Mouse (Mus musculus) intestine, postnatal 0 days (tissue): ENCODE data around the gene B4galnt2. TPM values are rescaled to one million over a fixed set of nuclear protein-coding genes. Genes with fewer than 3 reads are reported as not detected.

Experiments used
- ATAC-seq: fragments of 200-750 bp; cut with Nextera tagmentation; 2 replicates; pipeline ENCODE4 v1.8.0; 2017; ENCODE audit warnings: mild to moderate bottlenecking, moderate TSS enrichment, moderate library complexity
- H3K27ac ChIP-seq: fragments of 300-500 bp; sonication (generic); 2 replicates; pipeline ENCODE4 v1.5.1; 2014; ENCODE audit warnings: mild to moderate bottlenecking, low read depth, low read length, moderate library complexity
- H3K27me3 ChIP-seq: fragments of 300-500 bp; sonication (generic); replicated peaks from 2 replicates; pipeline ENCODE4 v1.6.1; 2014; ENCODE audit warnings: low read length, mixed read lengths; ENCODE audit not compliant: control insufficient read depth, insufficient read depth
- H3K36me3 ChIP-seq: fragments of 300-500 bp; sonication (generic); 2 replicates; pipeline ENCODE4 v1.6.1; 2014; ENCODE audit warnings: mild to moderate bottlenecking, moderate library complexity; ENCODE audit not compliant: control insufficient read depth, insufficient read depth
- H3K4me1 ChIP-seq: fragments of 300-500 bp; sonication (generic); replicated peaks from 2 replicates; pipeline ENCODE4 v1.6.1; 2014; ENCODE audit warnings: antibody characterized with exemption, low read length, mixed read lengths; ENCODE audit not compliant: control insufficient read depth, insufficient read depth
- H3K4me2 ChIP-seq: fragments of 300-500 bp; sonication (generic); replicated peaks from 2 replicates; pipeline ENCODE4 v1.6.1; 2014; ENCODE audit warnings: low read depth, mild to moderate bottlenecking, moderate library complexity
- H3K4me3 ChIP-seq: fragments of 300-500 bp; sonication (generic); 2 replicates; pipeline ENCODE4 v1.5.1; 2014; ENCODE audit warnings: low read depth, low read length
- H3K9ac ChIP-seq: fragments of 300-500 bp; sonication (generic); 2 replicates; pipeline ENCODE4 v1.6.1; 2014; ENCODE audit warnings: mild to moderate bottlenecking, low read depth, low read length
- H3K9me3 ChIP-seq: fragments of 300-500 bp; sonication (generic); 2 replicates; pipeline ENCODE4 v1.6.1; 2016; ENCODE audit warnings: mixed run types; ENCODE audit not compliant: control insufficient read depth
- CTCF ChIP-seq: sonication (generic); IDR thresholded peaks from 2 replicates; pipeline ENCODE4 v1.5.1; 2016; ENCODE audit warnings: low read depth, mild to moderate bottlenecking, control low read depth, antibody characterized with exemption, moderate library complexity
- WGBS: fragments of 180-500 bp; shearing (Covaris S2); extraction: QIAGEN DNeasy Blood & Tissue Kit; methylation state at CpG from one replicate; pipeline ENCODE4 v1.1.7; 2014; 5-methylcytosine and 5-hydroxymethylcytosine counted together
- polyA plus RNA-seq: library from polyadenylated mRNA; unstranded; fragments of >200 nt; fragmentation: Nextera tagmentation; extraction: Ambion mirVana; gene quantifications from 2 replicates; pipeline ENCODE4 v1.2.1, GENCODE M21; 2015

Gene B4galnt2
- polyA plus RNA-seq, 1 experiment from 2014 or later: 21.1 TPM

- Histone ChIP-seq H3K9me3 (no peaks in the 10 kb centered on the region), H3K4me2 (no peak overlapping the region), H3K27ac (no peak overlapping the region), H3K4me1 (no peaks in the 10 kb centered on the region), H3K27me3 (no peaks in the 10 kb centered on the region), H3K4me3 (no peak overlapping the region), H3K9ac (no peak overlapping the region), H3K36me3 (no peaks in the 10 kb centered on the region)
- WGBS: 26% methylated on average over 12 of the region's 12 CpGs
- no peak for ATAC-seq
- no peak for TF ChIP-seq CTCF
Measured at GRCm38 (mm10) chr11:95921991-95922621, 7.4 kb upstream of the B4galnt2 start.

GRCm38 (mm10) chr11:95916426-95916825 lies 1.7 kb upstream of the B4galnt2 start:
- 17% methylated on average over 5 of the region's 5 CpGs for WGBS
- no peak for TF ChIP-seq CTCF
- no peaks in the 10 kb centered on the region for H3K4me1 ChIP-seq
- no peak overlapping the region for H3K27ac ChIP-seq
- peak overlapping the region; percentile 24; the same call in 1 of the 2 replicates for H3K4me2 ChIP-seq
- H3K4me3 ChIP-seq: no peak overlapping the region
- no peaks in the 10 kb centered on the region for H3K9me3 ChIP-seq
- no peak for ATAC-seq
- H3K27me3 ChIP-seq: no peaks in the 10 kb centered on the region
- H3K36me3 ChIP-seq: no peaks in the 10 kb centered on the region
- no peak overlapping the region for H3K9ac ChIP-seq

GRCm38 (mm10) chr11:95915006-95915710 lies 467 bp upstream of the B4galnt2 start:
- under 1% methylated on average over 28 of the region's 28 CpGs for WGBS
- no peak for TF ChIP-seq CTCF
- H3K4me2 ChIP-seq: peak overlapping the region; percentile 80
- peak overlapping the region; percentile 53 for H3K4me3 ChIP-seq
- H3K9me3 ChIP-seq: no peaks in the 10 kb centered on the region
- H3K9ac ChIP-seq: peak overlapping the region; percentile 51
- peak; percentile 44 for ATAC-seq
- peak overlapping the region; percentile 84 for H3K27ac ChIP-seq
- H3K4me1 ChIP-seq: no peaks in the 10 kb centered on the region
- no peaks in the 10 kb centered on the region for H3K36me3 ChIP-seq
- H3K27me3 ChIP-seq: no peaks in the 10 kb centered on the region

- Histone ChIP-seq H3K27me3 (no peaks in the 10 kb centered on the region), H3K9me3 (no peaks in the 10 kb centered on the region), H3K36me3 (no peaks in the 10 kb centered on the region), H3K4me2 (peak overlapping the region; percentile 80), H3K4me1 (0 out of 2 replicates have a peak, but pooled peaks cover 4% of the 10 kb centered on the region), H3K4me3 (peak overlapping the region; percentile 53), H3K27ac (peak overlapping the region; percentile 84), H3K9ac (peak overlapping the region; percentile 51)
- no peak for TF ChIP-seq CTCF
- WGBS: 1% methylated on average over 14 of the region's 14 CpGs
- peak; percentile 34 for ATAC-seq
Measured at GRCm38 (mm10) chr11:95913959-95914566, 628 bp downstream of the B4galnt2 start.

- Histone ChIP-seq H3K4me1 (0 out of 2 replicates have a peak, but pooled peaks cover 4% of the 10 kb centered on the region), H3K4me3 (peak overlapping the region; percentile 7; the same call in 1 of the 2 replicates), H3K4me2 (peak overlapping the region; percentile 54), H3K9ac (no peak overlapping the region), H3K36me3 (no peaks in the 10 kb centered on the region), H3K27me3 (no peaks in the 10 kb centered on the region), H3K27ac (no peak overlapping the region), H3K9me3 (no peaks in the 10 kb centered on the region)
- TF ChIP-seq CTCF: no peak
- ATAC-seq: 0 out of 2 replicates have a peak, but pooled peaks have one; percentile 21
- 11% methylated on average over 7 of the region's 7 CpGs for WGBS
Measured at GRCm38 (mm10) chr11:95911579-95911978, 3.1 kb downstream of the B4galnt2 start.
